Mouse (Mus musculus) layer of hippocampus, adult 2 months (tissue): Measurements from ENCODE around the gene Fam120c. TPM values are rescaled to one million over a fixed set of nuclear protein-coding genes. Genes with fewer than 3 reads are reported as not detected.

Source experiments
- DNase-seq, 2 experiments: peaks; one replicate each; pipeline ENCODE4 v3.0.0; 2022; ENCODE audit warnings: low spot score in 2 of 2
- H3K27ac ChIP-seq: fragments of 200-600 bp; 2 replicates; pipeline ENCODE4 v1.8.1; 2022
- H3K4me3 ChIP-seq: fragments of 200-600 bp; 2 replicates; pipeline ENCODE4 v1.8.1; 2022; ENCODE audit warnings: mild to moderate bottlenecking
- CTCF ChIP-seq: fragments of 200-600 bp; conservative IDR thresholded peaks from 2 replicates; pipeline ENCODE4 v1.8.1; 2022; ENCODE audit warnings: antibody characterized with exemption, mild to moderate bottlenecking, moderate library complexity
- long read RNA-seq, 2 experiments: library from polyadenylated mRNA; stranded (forward); transcript quantifications; one replicate each; pipeline ENCODE4 v2.0.0; 2021; ENCODE audit warnings: borderline mapping rate in 2 of 2
- total RNA-seq, 2 experiments: library from RNA; stranded (reverse); gene quantifications; 2 replicates each; pipeline ENCODE4 v1.2.3; 2021

Gene Fam120c
- total RNA-seq = 10 to 100 TPM; 47.4 to 48.1 TPM
- long read RNA-seq, experiment 1, full-length matches to known transcripts = 1 of 6 reads
- long read RNA-seq, experiment 1, partial matches to known transcripts = 2 of 6 reads
- long read RNA-seq, experiment 1, other reads (novel, unspliced or antisense) = 3 of 6 reads
- long read RNA-seq, experiment 2, full-length matches to known transcripts = 9 of 25 reads
- long read RNA-seq, experiment 2, partial matches to known transcripts = 14 of 25 reads
- long read RNA-seq, experiment 2, other reads (novel, unspliced or antisense) = 2 of 25 reads

- H3K4me3 ChIP-seq = peak within 1 kb of the TSS; percentile 76
- H3K27ac ChIP-seq = peak within 1 kb of the TSS; percentile 96
- TF ChIP-seq CTCF = no peak
- DNase-seq = peak; percentile 86 to 87
Observed at GRCm38 (mm10) chrX:151343761-151344500, at the start of gene Fam120c. TSS of gene Fam120c (plus strand) at chrX:151344175.

GRCm38 (mm10) chrX:151298329-151298728, 45.6 kb upstream of the Fam120c start:
- H3K4me3 ChIP-seq = no peak overlapping the region
- peak overlapping the region; percentile 36; the same call in 1 of the 2 replicates for H3K27ac ChIP-seq
- no peak for DNase-seq
- no peak for TF ChIP-seq CTCF

GRCm38 (mm10) chrX:151313732-151314131, 30.2 kb upstream of the Fam120c start:
- peak; percentile 27 for TF ChIP-seq CTCF
- no peak overlapping the region for H3K27ac ChIP-seq
- H3K4me3 ChIP-seq = no peak overlapping the region

GRCm38 (mm10) chrX:151333615-151334014, 10.4 kb upstream of the Fam120c start:
- no peak overlapping the region for H3K27ac ChIP-seq
- DNase-seq = no peak
- TF ChIP-seq CTCF = no peak

More at GRCm38 (mm10) chrX:151313732-151314131, 30.2 kb upstream of the Fam120c start:
- DNase-seq = no peak

GRCm38 (mm10) chrX:151337804-151338203, 6.2 kb upstream of the Fam120c start:
- no peak for DNase-seq
- TF ChIP-seq CTCF = no peak
- no peak overlapping the region for H3K27ac ChIP-seq
- H3K4me3 ChIP-seq = no peak overlapping the region

More at GRCm38 (mm10) chrX:151333615-151334014, 10.4 kb upstream of the Fam120c start:
- H3K4me3 ChIP-seq = no peak overlapping the region

GRCm38 (mm10) chrX:151344501-151344984, 568 bp downstream of the Fam120c start:
- Histone ChIP-seq H3K4me3 (peak overlapping the region; percentile 76), H3K27ac (peak overlapping the region; percentile 96)
- TF ChIP-seq CTCF = no peak
- peak; percentile 13 to 34 for DNase-seq

- no peak for DNase-seq
- no peak for TF ChIP-seq CTCF
- Histone ChIP-seq H3K4me3 (peak overlapping the region; percentile 76), H3K27ac (peak overlapping the region; percentile 96; the same call in 1 of the 2 replicates)
Observed at GRCm38 (mm10) chrX:151345333-151346125, 1.6 kb downstream of the Fam120c start.

GRCm38 (mm10) chrX:151347278-151347677, 3.3 kb downstream of the Fam120c start:
- DNase-seq = no peak
- TF ChIP-seq CTCF = no peak
- H3K27ac ChIP-seq = no peak overlapping the region
- no peak overlapping the region; the same call in 1 of the 2 replicates for H3K4me3 ChIP-seq

- DNase-seq = peak in 1 of 2 experiments; percentile 15
- H3K4me3 ChIP-seq = no peak overlapping the region
- H3K27ac ChIP-seq = peak overlapping the region; percentile 23; the same call in 1 of the 2 replicates
- no peak for TF ChIP-seq CTCF
Observed at GRCm38 (mm10) chrX:151349322-151349721, 5.3 kb downstream of the Fam120c start.

GRCm38 (mm10) chrX:151418801-151419200, 74.8 kb downstream of the Fam120c start:
- no peak for TF ChIP-seq CTCF
- no peak overlapping the region for H3K4me3 ChIP-seq
- no peak for DNase-seq
- no peak overlapping the region for H3K27ac ChIP-seq

- Histone ChIP-seq H3K4me3 (no peak overlapping the region), H3K27ac (no peak overlapping the region)
- no peak for TF ChIP-seq CTCF
- no peak for DNase-seq
Observed at GRCm38 (mm10) chrX:151420791-151421190, 76.8 kb downstream of the Fam120c start.

GRCm38 (mm10) chrX:151443637-151444036, 99.7 kb downstream of the Fam120c start:
- TF ChIP-seq CTCF = no peak
- Histone ChIP-seq H3K27ac (no peak overlapping the region), H3K4me3 (no peak overlapping the region)
- DNase-seq = no peak
